In genomic region chr7:16940292-16940691, GRCm38 (mm10) we compare ENCODE assay signal across 8 mouse cellular contexts. TPM values are rescaled to one million over a fixed set of nuclear protein-coding genes. Genes with fewer than 3 reads are reported as not detected.
DNase-seq lines count a peak whose midpoint lies in the region; ATAC-seq lines count a peak whose summit lies in the region.

No protein-coding gene starts in this region.

- no peak overlapping the region for H3K4me2 ChIP-seq in heart, embryonic 14.5 days (ENCODE audit: low read length)

- peaks cover 4% of the 10 kb centered on the region for H3K27me3 ChIP-seq in heart, embryonic 14.5 days (ENCODE audit: control insufficient read depth, insufficient read depth, low read length)

- H3K9ac ChIP-seq in heart, embryonic 14.5 days (ENCODE audit: low read length), result no peak overlapping the region

- peak; percentile 71 to 84 for DNase-seq in frontal cortex, postnatal 36 days (ENCODE audit: low spot score in 2 of 2)
- no peak for DNase-seq in frontal cortex, postnatal 14 days (ENCODE audit: low spot score in 2 of 2)
- peak; percentile 61 for DNase-seq in NIH3T3 (ENCODE audit: low read depth)
- DNase-seq in left cerebral cortex, postnatal 36 days (ENCODE audit: low spot score in 2 of 2), result peak; percentile 73 to 77
- DNase-seq in spleen, adult 12 weeks (ENCODE audit: low spot score), result no peak
- DNase-seq in cerebellum, adult 18-20 months, result no peak
- DNase-seq in gastrocnemius, postnatal 25 days, result no peak

- H3K9me3 ChIP-seq in heart, embryonic 14.5 days (ENCODE audit: control insufficient read depth, low read length), result no peaks in the 10 kb centered on the region

- 23% methylated on average over 7 of the region's 7 CpGs for WGBS in heart, embryonic 14.5 days

- H3K27ac ChIP-seq in heart, embryonic 14.5 days (replicated peaks in 1 of 2; ENCODE audit: control insufficient read depth in 1 of 2, insufficient read depth in 1 of 2, low read depth in 2 of 2, low read length in 2 of 2), result peak overlapping the region; percentile 10 to 30; a peak in 1 of 4 replicates

- peaks cover 11 to 17% of the 10 kb centered on the region in 2 experiments for H3K4me1 ChIP-seq in heart, embryonic 14.5 days (ENCODE audit: control insufficient read depth in 2 of 2, insufficient read depth in 2 of 2, low read length in 2 of 2)

- no peak for ATAC-seq in heart, embryonic 14.5 days (ENCODE audit: insufficient number of reproducible peaks, insufficient read depth, low FRiP score, low read depth)

- H3K36me3 ChIP-seq in heart, embryonic 14.5 days (ENCODE audit: control insufficient read depth, insufficient read depth, low read length), result no peaks in the 10 kb centered on the region

- H3K4me3 ChIP-seq in heart, embryonic 14.5 days (ENCODE audit: control insufficient read depth in 1 of 2, insufficient read depth in 1 of 2, low read depth in 1 of 2, low read length in 2 of 2), result no peak overlapping the region

- intact Hi-C loops in left cerebral cortex, postnatal 36 days (cut with DNase I), result no loop called here

RNA-seq across cellular contexts. Expression of gene Pnmal2, which starts 4.2 kb away (rescaled TPM):
- 2.8 TPM in 2 replicates for polyA plus RNA-seq in heart, embryonic 14.5 days (2014; fragmentation: Nextera tagmentation; extraction: Ambion mirVana)
- 100 to 1,000 TPM; 249 to 288 TPM for total RNA-seq in left cerebral cortex, postnatal 36 days (2021)
- total RNA-seq in gastrocnemius, postnatal 25 days (2021), result 1 to 10 TPM; 2.3 to 3.3 TPM

RNA-seq across cellular contexts. Expression of gene Calm3, which starts 16.4 kb away (rescaled TPM):
- polyA plus RNA-seq in heart, embryonic 14.5 days (2014; fragmentation: Nextera tagmentation; extraction: Ambion mirVana), result 119 and 152 TPM in 2 replicates
- 1,000 to 10,000 TPM; 1,705 to 2,029 TPM for total RNA-seq in left cerebral cortex, postnatal 36 days (2021)
- total RNA-seq in gastrocnemius, postnatal 25 days (2021), result 100 to 1,000 TPM; 257 to 291 TPM

RNA-seq across cellular contexts. Expression of gene Pnmal1, which starts 19.2 kb away (rescaled TPM):
- polyA plus RNA-seq in heart, embryonic 14.5 days (2014; fragmentation: Nextera tagmentation; extraction: Ambion mirVana), result 0.04 and 0.45 TPM in 2 replicates
- total RNA-seq in left cerebral cortex, postnatal 36 days (2021), result 100 to 1,000 TPM; 109 to 111 TPM
- total RNA-seq in gastrocnemius, postnatal 25 days (2021), result not detected

RNA-seq across cellular contexts. Expression of gene Ptgir, which starts 34.0 kb away (rescaled TPM):
- polyA plus RNA-seq in heart, embryonic 14.5 days (2014; fragmentation: Nextera tagmentation; extraction: Ambion mirVana), result 0.38 and 0.57 TPM in 2 replicates
- total RNA-seq in left cerebral cortex, postnatal 36 days (2021), result under 1 TPM in 1 of 2 experiments, not detected in 1; 0.10 TPM
- 1 to 10 TPM in 1 of 2 experiments, under 1 TPM in 1; 0.97 to 1.3 TPM for total RNA-seq in gastrocnemius, postnatal 25 days (2021)

RNA-seq across cellular contexts. Expression of gene Gm42372, which starts 42.6 kb away (rescaled TPM):
- 0.08 and 0.12 TPM in 2 replicates for polyA plus RNA-seq in heart, embryonic 14.5 days (2014; fragmentation: Nextera tagmentation; extraction: Ambion mirVana)
- total RNA-seq in left cerebral cortex, postnatal 36 days (2021), result 10 to 100 TPM; 59.7 to 61.7 TPM
- not detected for total RNA-seq in gastrocnemius, postnatal 25 days (2021)

Comparison
In these comparisons a context has a peak if more than half of its experiments do, and no peak if none do; other contexts are left out.
1. DNase-seq: peak in frontal cortex, postnatal 36 days (2 of 2), NIH3T3 (single experiment) and left cerebral cortex, postnatal 36 days (2 of 2); none in frontal cortex, postnatal 14 days (0 of 2), spleen, adult 12 weeks (single experiment), cerebellum, adult 18-20 months (0 of 2) and gastrocnemius, postnatal 25 days (single experiment).
2. RNA of gene Pnmal2, which starts 4.2 kb away (total RNA-seq): 249 to 288 TPM in left cerebral cortex, postnatal 36 days; 2.3 to 3.3 TPM in gastrocnemius, postnatal 25 days; every median in the first group is over 10 times any median in the second.
3. RNA of gene Calm3, which starts 16.4 kb away (total RNA-seq): 1,705 to 2,029 TPM in left cerebral cortex, postnatal 36 days; 257 to 291 TPM in gastrocnemius, postnatal 25 days; every median in the first group is over 4 times any median in the second.
4. RNA of gene Pnmal1, which starts 19.2 kb away (total RNA-seq): 109 to 111 TPM in left cerebral cortex, postnatal 36 days; not detected in gastrocnemius, postnatal 25 days; every median in the first group is over 100 times any median in the second.